Mouse (Mus musculus): ENCODE measurements around the gene Dzip3. TPM values are rescaled to one million over a fixed set of nuclear protein-coding genes. Genes with fewer than 3 reads are reported as not detected.

Gene Dzip3
- total RNA-seq (2014; rRNA removed) (3.4 and 4.0 TPM in 2 replicates), polyA plus RNA-seq (2012; rRNA removed) (0.21 and 0.37 TPM in 2 replicates)

GRCm38 (mm10) chr16:48993559-48994342 lies at the start of gene Dzip3, which contains the start of gene Cip2a:
Gene Dzip3, minus strand, starts transcription at chr16:48994165.
Gene Cip2a, plus strand, starts transcription at chr16:48994185.
- Histone ChIP-seq H3K36me3 (ENCODE audit: control insufficient read depth, insufficient read depth, low read length) (no peaks in the 10 kb centered on the region), H3K4me1 (ENCODE audit: control insufficient read depth, insufficient read depth, low read length) (peaks cover 5% of the 10 kb centered on the region; the same call in 1 of the 2 replicates), H3K9ac (ENCODE audit: low read depth, low read length) (peak within 1 kb of the TSS; percentile 98), H3K79me2 (ENCODE audit: control insufficient read depth, insufficient read depth, low read length) (peaks cover 7% of the 10 kb centered on the region; the same call in 1 of the 2 replicates), H3K27me3 (ENCODE audit: control insufficient read depth, insufficient read depth, low read length) (no peaks in the 10 kb centered on the region), H3K4me3 (ENCODE audit: insufficient read depth, low read depth, low read length) (peak within 1 kb of the TSS; percentile 94), H3K27ac (replicated peaks; ENCODE audit: insufficient read depth, low read depth, low read length) (no peak within 1 kb of the TSS; the same call in 1 of the 2 replicates)
- under 1% methylated on average over 74 of the region's 74 CpGs for WGBS
- DNase-seq (ENCODE audit: extremely low read depth, low read depth, low spot score) = peak; percentile 65
- TF ChIP-seq POLR2A (IDR thresholded peaks at IDR 0.05; ENCODE audit: extremely low read depth, insufficient read depth, low read length) (0 out of 2 replicates have a peak, but pooled peaks have one; percentile 26), CTCF (IDR thresholded peaks at IDR 0.05; ENCODE audit: low read depth, low read length) (0 out of 2 replicates have a peak, but pooled peaks have one; percentile 0)

- no peak overlapping the region for H3K27ac ChIP-seq (replicated peaks; ENCODE audit: insufficient read depth, low read depth, low read length)
- 77% methylated on average over 3 of the region's 3 CpGs for WGBS
- H3K79me2 ChIP-seq (ENCODE audit: control insufficient read depth, insufficient read depth, low read length) = no peaks in the 10 kb centered on the region
- DNase-seq (ENCODE audit: extremely low read depth, low read depth, low spot score) = no peak
- H3K9ac ChIP-seq (ENCODE audit: low read depth, low read length) = no peak overlapping the region
- no peak overlapping the region for H3K4me3 ChIP-seq (ENCODE audit: insufficient read depth, low read depth, low read length)
- H3K4me1 ChIP-seq (ENCODE audit: control insufficient read depth, insufficient read depth, low read length) = no peaks in the 10 kb centered on the region
- H3K27me3 ChIP-seq (ENCODE audit: control insufficient read depth, insufficient read depth, low read length) = no peaks in the 10 kb centered on the region
- no peak for TF ChIP-seq POLR2A (IDR thresholded peaks at IDR 0.05; ENCODE audit: extremely low read depth, insufficient read depth, low read length)
- TF ChIP-seq CTCF (IDR thresholded peaks at IDR 0.05; ENCODE audit: low read depth, low read length) = no peak
- H3K36me3 ChIP-seq (ENCODE audit: control insufficient read depth, insufficient read depth, low read length) = no peaks in the 10 kb centered on the region
Observed at GRCm38 (mm10) chr16:49040554-49041221, 46.7 kb upstream of the Dzip3 start.

GRCm38 (mm10) chr16:49037771-49038170 lies 43.8 kb upstream of the Dzip3 start:
- Histone ChIP-seq H3K4me3 (ENCODE audit: insufficient read depth, low read depth, low read length) (no peak overlapping the region), H3K36me3 (ENCODE audit: control insufficient read depth, insufficient read depth, low read length) (no peaks in the 10 kb centered on the region), H3K27ac (replicated peaks; ENCODE audit: insufficient read depth, low read depth, low read length) (no peak overlapping the region), H3K27me3 (ENCODE audit: control insufficient read depth, insufficient read depth, low read length) (no peaks in the 10 kb centered on the region), H3K79me2 (ENCODE audit: control insufficient read depth, insufficient read depth, low read length) (no peaks in the 10 kb centered on the region), H3K9ac (ENCODE audit: low read depth, low read length) (no peak overlapping the region), H3K4me1 (ENCODE audit: control insufficient read depth, insufficient read depth, low read length) (no peaks in the 10 kb centered on the region)
- no peak for DNase-seq (ENCODE audit: extremely low read depth, low read depth, low spot score)
- WGBS = 67% methylated on average over 4 of the region's 4 CpGs
- TF ChIP-seq CTCF (IDR thresholded peaks at IDR 0.05; ENCODE audit: low read depth, low read length) (no peak), POLR2A (IDR thresholded peaks at IDR 0.05; ENCODE audit: extremely low read depth, insufficient read depth, low read length) (no peak)

- Histone ChIP-seq H3K79me2 (ENCODE audit: control insufficient read depth, insufficient read depth, low read length) (no peaks in the 10 kb centered on the region), H3K36me3 (ENCODE audit: control insufficient read depth, insufficient read depth, low read length) (no peaks in the 10 kb centered on the region), H3K27ac (replicated peaks; ENCODE audit: insufficient read depth, low read depth, low read length) (no peak overlapping the region), H3K27me3 (ENCODE audit: control insufficient read depth, insufficient read depth, low read length) (no peaks in the 10 kb centered on the region), H3K4me3 (ENCODE audit: insufficient read depth, low read depth, low read length) (no peak overlapping the region), H3K9ac (ENCODE audit: low read depth, low read length) (no peak overlapping the region), H3K4me1 (ENCODE audit: control insufficient read depth, insufficient read depth, low read length) (no peaks in the 10 kb centered on the region)
- 80% methylated on average over 4 of the region's 4 CpGs for WGBS
- no peak for DNase-seq (ENCODE audit: extremely low read depth, low read depth, low spot score)
- no peak for TF ChIP-seq CTCF (IDR thresholded peaks at IDR 0.05; ENCODE audit: low read depth, low read length)
- no peak for TF ChIP-seq POLR2A (IDR thresholded peaks at IDR 0.05; ENCODE audit: extremely low read depth, insufficient read depth, low read length)
Observed at GRCm38 (mm10) chr16:49035852-49036251, 41.9 kb upstream of the Dzip3 start.

GRCm38 (mm10) chr16:49016620-49017332 lies 22.8 kb upstream of the Dzip3 start:
- Histone ChIP-seq H3K9ac (ENCODE audit: low read depth, low read length) (no peak overlapping the region), H3K79me2 (ENCODE audit: control insufficient read depth, insufficient read depth, low read length) (no peaks in the 10 kb centered on the region), H3K4me3 (ENCODE audit: insufficient read depth, low read depth, low read length) (no peak overlapping the region), H3K36me3 (ENCODE audit: control insufficient read depth, insufficient read depth, low read length) (no peaks in the 10 kb centered on the region), H3K4me1 (ENCODE audit: control insufficient read depth, insufficient read depth, low read length) (no peaks in the 10 kb centered on the region), H3K27ac (replicated peaks; ENCODE audit: insufficient read depth, low read depth, low read length) (no peak overlapping the region), H3K27me3 (ENCODE audit: control insufficient read depth, insufficient read depth, low read length) (no peaks in the 10 kb centered on the region)
- TF ChIP-seq POLR2A (IDR thresholded peaks at IDR 0.05; ENCODE audit: extremely low read depth, insufficient read depth, low read length) (no peak), CTCF (IDR thresholded peaks at IDR 0.05; ENCODE audit: low read depth, low read length) (no peak)
- 84% methylated on average over 5 of the region's 5 CpGs for WGBS
- no peak for DNase-seq (ENCODE audit: extremely low read depth, low read depth, low spot score)
